In genomic region chr3:57102254-57102653, GRCm38 (mm10) we compare ENCODE assay signal across 24 mouse cellular contexts.
DNase-seq lines count a peak whose midpoint lies in the region; ATAC-seq and TF ChIP-seq lines count a peak whose summit lies in the region.
"Had no signal": no experiment of that assay in that cellular context is flagged by ENCODE, and none has a peak within 500 bp of the region (broad histone marks: within the 10 kb centered on the region; RNA-seq: fewer than 3 reads in every experiment).

No protein-coding gene starts in this region.

- H3K4me1 ChIP-seq in forebrain, embryonic 14.5 days (ENCODE audit: control insufficient read depth, insufficient read depth, low read length), result no peaks in the 10 kb centered on the region
- H3K4me1 ChIP-seq in forebrain, embryonic 12.5 days, result no peaks in the 10 kb centered on the region
- no peaks in the 10 kb centered on the region for H3K4me1 ChIP-seq in hindbrain, postnatal 0 days (ENCODE audit: insufficient read depth, low read length)
- H3K4me1 ChIP-seq in hindbrain, embryonic 13.5 days (replicated peaks), result no peaks in the 10 kb centered on the region
- no peaks in the 10 kb centered on the region for H3K4me1 ChIP-seq in lung, postnatal 0 days (ENCODE audit: insufficient read depth, low read depth, low read length)
- no peaks in the 10 kb centered on the region for H3K4me1 ChIP-seq in lung, adult 2 months (ENCODE audit: control insufficient read depth, insufficient read depth, low read length)
- no peaks in the 10 kb centered on the region for H3K4me1 ChIP-seq in cortical plate, adult 2 months (ENCODE audit: control insufficient read depth, insufficient read depth, low read length)
- H3K4me1 ChIP-seq in neural tube, embryonic 15.5 days, result no peaks in the 10 kb centered on the region
- H3K4me1 ChIP-seq: embryonic facial prominence, embryonic 13.5 days; heart, embryonic 15.5 days; liver, embryonic 13.5 days; lung, embryonic 15.5 days; midbrain, embryonic 10.5 days; neural tube, embryonic 12.5 days had no signal

- TF ChIP-seq EP300 in lung, postnatal 0 days (IDR thresholded peaks at IDR 0.05), result no peak

- WGBS in forebrain, embryonic 14.5 days, result 85% methylated on average over 2 of the region's 2 CpGs
- 88% methylated on average over 2 of the region's 2 CpGs for WGBS in forebrain, embryonic 12.5 days
- WGBS in hindbrain, postnatal 0 days, result 76% methylated on average over 2 of the region's 2 CpGs
- WGBS in hindbrain, embryonic 13.5 days, result 77% methylated on average over 2 of the region's 2 CpGs
- 44% methylated on average over 2 of the region's 2 CpGs for WGBS in lung, postnatal 0 days
- 38% methylated on average over 2 of the region's 2 CpGs for WGBS in lung, adult 2 months
- WGBS in neural tube, embryonic 15.5 days, result 51% methylated on average over 2 of the region's 2 CpGs

- H3K27ac ChIP-seq in forebrain, embryonic 14.5 days (ENCODE audit: low read depth, low read length), result no peak overlapping the region
- no peak overlapping the region for H3K27ac ChIP-seq in forebrain, embryonic 12.5 days
- no peak overlapping the region for H3K27ac ChIP-seq in hindbrain, postnatal 0 days
- H3K27ac ChIP-seq in hindbrain, embryonic 13.5 days, result no peak overlapping the region
- H3K27ac ChIP-seq in lung, postnatal 0 days (ENCODE audit: low read length), result no peak overlapping the region
- peak overlapping the region; percentile 46; the same call in 1 of the 2 replicates for H3K27ac ChIP-seq in cortical plate, adult 2 months (ENCODE audit: insufficient read depth, low read length)
- no peak overlapping the region for H3K27ac ChIP-seq in neural tube, embryonic 15.5 days (replicated peaks)
- H3K27ac ChIP-seq: embryonic facial prominence, embryonic 13.5 days; heart, embryonic 15.5 days; liver, embryonic 13.5 days; lung, embryonic 15.5 days; macrophage; midbrain, embryonic 10.5 days; neural tube, embryonic 12.5 days had no signal

- H3K4me2 ChIP-seq in forebrain, embryonic 14.5 days (ENCODE audit: low read length), result no peak overlapping the region
- no peak overlapping the region for H3K4me2 ChIP-seq in forebrain, embryonic 12.5 days
- no peak overlapping the region for H3K4me2 ChIP-seq in hindbrain, postnatal 0 days (ENCODE audit: low read depth, low read length)
- H3K4me2 ChIP-seq in hindbrain, embryonic 13.5 days, result no peak overlapping the region
- H3K4me2 ChIP-seq in lung, postnatal 0 days (replicated peaks; ENCODE audit: low read depth, low read length), result no peak overlapping the region
- no peak overlapping the region for H3K4me2 ChIP-seq in neural tube, embryonic 15.5 days
- H3K4me2 ChIP-seq: embryonic facial prominence, embryonic 13.5 days; heart, embryonic 15.5 days; liver, embryonic 13.5 days; lung, embryonic 15.5 days; neural tube, embryonic 12.5 days had no signal

- H3K9ac ChIP-seq in forebrain, embryonic 14.5 days (ENCODE audit: low read length), result no peak overlapping the region
- no peak overlapping the region for H3K9ac ChIP-seq in forebrain, embryonic 12.5 days
- no peak overlapping the region for H3K9ac ChIP-seq in hindbrain, postnatal 0 days (replicated peaks; ENCODE audit: low read length)
- no peak overlapping the region for H3K9ac ChIP-seq in hindbrain, embryonic 13.5 days
- no peak overlapping the region for H3K9ac ChIP-seq in lung, postnatal 0 days (replicated peaks; ENCODE audit: low read depth)
- no peak overlapping the region for H3K9ac ChIP-seq in neural tube, embryonic 15.5 days (replicated peaks)
- H3K9ac ChIP-seq: embryonic facial prominence, embryonic 13.5 days; heart, embryonic 15.5 days; liver, embryonic 13.5 days; lung, embryonic 15.5 days; neural tube, embryonic 12.5 days had no signal

- no peak overlapping the region for H3K4me3 ChIP-seq in forebrain, embryonic 14.5 days (ENCODE audit: low read depth, low read length)
- no peak overlapping the region for H3K4me3 ChIP-seq in forebrain, embryonic 12.5 days (replicated peaks)
- H3K4me3 ChIP-seq in hindbrain, postnatal 0 days (ENCODE audit: low read length), result no peak overlapping the region
- H3K4me3 ChIP-seq in hindbrain, embryonic 13.5 days, result no peak overlapping the region
- H3K4me3 ChIP-seq in lung, postnatal 0 days (ENCODE audit: low read depth, low read length), result no peak overlapping the region
- H3K4me3 ChIP-seq in lung, adult 2 months (replicated peaks; ENCODE audit: extremely low read depth, low read depth, low read length), result no peak overlapping the region
- no peak overlapping the region for H3K4me3 ChIP-seq in cortical plate, adult 2 months (ENCODE audit: insufficient read depth, low read length)
- H3K4me3 ChIP-seq in neural tube, embryonic 15.5 days (replicated peaks), result no peak overlapping the region
- H3K4me3 ChIP-seq: embryonic facial prominence, embryonic 13.5 days; heart, embryonic 15.5 days; liver, embryonic 13.5 days; lung, embryonic 15.5 days; midbrain, embryonic 10.5 days; neural tube, embryonic 12.5 days had no signal

- peak; percentile 36 for DNase-seq in forebrain, embryonic 14.5 days (ENCODE audit: low spot score)
- DNase-seq in hindbrain, postnatal 0 days (ENCODE audit: low spot score), result peak; percentile 40
- DNase-seq in lung, postnatal 0 days (ENCODE audit: low spot score), result peak; percentile 12
- DNase-seq in lung, adult 2 months, result no peak
- DNase-seq: adrenal gland, postnatal 10 days; cerebellum, adult 11 months; cerebellum, adult 9-11 months; heart, postnatal 36 days; kidney, adult 8-10 months; kidney, postnatal 10 days; liver, embryonic 13.5 days; retina, postnatal 1 day; right cerebral cortex, postnatal 4 days; thymus, postnatal 25 days had no signal

- no peaks in the 10 kb centered on the region for H3K9me3 ChIP-seq in forebrain, embryonic 14.5 days (replicated peaks; ENCODE audit: control insufficient read depth, low read length)
- no peaks in the 10 kb centered on the region for H3K9me3 ChIP-seq in forebrain, embryonic 12.5 days
- no peaks in the 10 kb centered on the region for H3K9me3 ChIP-seq in hindbrain, postnatal 0 days (ENCODE audit: low read length)
- no peaks in the 10 kb centered on the region for H3K9me3 ChIP-seq in hindbrain, embryonic 13.5 days
- no peaks in the 10 kb centered on the region for H3K9me3 ChIP-seq in lung, postnatal 0 days (ENCODE audit: low read length)
- H3K9me3 ChIP-seq in neural tube, embryonic 15.5 days (replicated peaks), result no peaks in the 10 kb centered on the region
- H3K9me3 ChIP-seq: embryonic facial prominence, embryonic 13.5 days; heart, embryonic 15.5 days; liver, embryonic 13.5 days; lung, embryonic 15.5 days; midbrain, embryonic 10.5 days; neural tube, embryonic 12.5 days had no signal

- no peak for ATAC-seq in forebrain, embryonic 14.5 days
- ATAC-seq in forebrain, embryonic 12.5 days (ENCODE audit: low FRiP score), result no peak
- ATAC-seq in hindbrain, postnatal 0 days, result no peak
- no peak for ATAC-seq in hindbrain, embryonic 13.5 days (ENCODE audit: low FRiP score)
- ATAC-seq in lung, postnatal 0 days, result no peak
- no peak for ATAC-seq in neural tube, embryonic 15.5 days (ENCODE audit: low FRiP score)

- no peak for TF ChIP-seq CTCF in hindbrain, postnatal 0 days (IDR thresholded peaks at IDR 0.05; ENCODE audit: low read depth)
- no peak for TF ChIP-seq CTCF in lung, postnatal 0 days (IDR thresholded peaks at IDR 0.05)
- TF ChIP-seq CTCF in lung, adult 2 months (IDR thresholded peaks at IDR 0.05; ENCODE audit: insufficient read depth, low read length), result no peak
- TF ChIP-seq CTCF in cortical plate, adult 2 months (IDR thresholded peaks at IDR 0.05; ENCODE audit: extremely low read depth, insufficient read depth, low read length), result no peak

- no peaks in the 10 kb centered on the region for H3K27me3 ChIP-seq in forebrain, embryonic 14.5 days (replicated peaks; ENCODE audit: control insufficient read depth, insufficient read depth, low read length)
- no peaks in the 10 kb centered on the region for H3K27me3 ChIP-seq in forebrain, embryonic 12.5 days
- no peaks in the 10 kb centered on the region for H3K27me3 ChIP-seq in hindbrain, postnatal 0 days (ENCODE audit: insufficient read depth, low read length)
- no peaks in the 10 kb centered on the region for H3K27me3 ChIP-seq in hindbrain, embryonic 13.5 days
- H3K27me3 ChIP-seq in lung, postnatal 0 days (replicated peaks; ENCODE audit: insufficient read depth, low read length), result no peaks in the 10 kb centered on the region
- H3K27me3 ChIP-seq in neural tube, embryonic 15.5 days (replicated peaks), result no peaks in the 10 kb centered on the region
- H3K27me3 ChIP-seq: embryonic facial prominence, embryonic 13.5 days; heart, embryonic 15.5 days; liver, embryonic 13.5 days; lung, embryonic 15.5 days; neural tube, embryonic 12.5 days had no signal

- H3K36me3 ChIP-seq in forebrain, embryonic 14.5 days (ENCODE audit: control insufficient read depth, insufficient read depth, low read length), result no peaks in the 10 kb centered on the region
- no peaks in the 10 kb centered on the region for H3K36me3 ChIP-seq in forebrain, embryonic 12.5 days (replicated peaks)
- H3K36me3 ChIP-seq in hindbrain, postnatal 0 days (ENCODE audit: insufficient read depth, low read length), result no peaks in the 10 kb centered on the region
- no peaks in the 10 kb centered on the region for H3K36me3 ChIP-seq in hindbrain, embryonic 13.5 days
- H3K36me3 ChIP-seq in lung, postnatal 0 days (ENCODE audit: insufficient read depth, low read length), result no peaks in the 10 kb centered on the region
- no peaks in the 10 kb centered on the region for H3K36me3 ChIP-seq in neural tube, embryonic 15.5 days
- H3K36me3 ChIP-seq: embryonic facial prominence, embryonic 13.5 days; heart, embryonic 15.5 days; liver, embryonic 13.5 days; lung, embryonic 15.5 days; midbrain, embryonic 10.5 days; neural tube, embryonic 12.5 days had no signal

- no peak for TF ChIP-seq POLR2A in lung, adult 2 months (IDR thresholded peaks at IDR 0.05; ENCODE audit: borderline replicate concordance, extremely low read depth, low read depth, low read length)
- no peak for TF ChIP-seq POLR2A in cortical plate, adult 2 months (IDR thresholded peaks at IDR 0.05; ENCODE audit: extremely low read depth, insufficient read depth, low read length)
